18 mouse cellular contexts compared by ENCODE assay signal in the genomic region with DNA sequence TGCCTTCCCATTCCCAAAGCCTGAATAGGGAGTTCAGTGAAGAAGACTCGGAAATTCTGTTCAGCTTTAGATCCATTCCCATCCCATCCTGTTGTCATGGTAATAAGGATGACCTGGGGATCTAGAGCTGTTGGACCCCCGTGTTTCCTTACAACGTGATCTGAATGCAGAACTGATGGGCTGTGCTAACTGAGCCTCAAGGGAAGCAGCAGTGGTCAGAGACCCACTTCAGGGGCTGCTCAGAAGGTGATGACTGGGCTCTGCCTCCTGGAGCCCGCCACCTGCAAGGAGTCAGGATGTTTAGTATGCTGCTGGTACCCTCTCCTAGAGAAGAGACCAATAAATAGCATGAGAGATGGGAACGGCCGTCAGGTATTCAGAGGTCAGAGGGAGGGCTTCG. TPM values are rescaled to one million over a fixed set of nuclear protein-coding genes. Genes with fewer than 3 reads are reported as not detected.
DNase-seq lines count a peak whose midpoint lies in the region; ATAC-seq and TF ChIP-seq lines count a peak whose summit lies in the region.
"Had no signal": no experiment of that assay in that cellular context is flagged by ENCODE, and none has a peak within 500 bp of the region (broad histone marks: within the 10 kb centered on the region; RNA-seq: fewer than 3 reads in every experiment).

No protein-coding gene starts in this region.

- H3K9ac ChIP-seq in forebrain, embryonic 13.5 days, result no peak overlapping the region
- H3K9ac ChIP-seq in forebrain, embryonic 12.5 days, result peak overlapping the region; percentile 1; the same call in 1 of the 2 replicates
- H3K9ac ChIP-seq in hindbrain, embryonic 16.5 days (ENCODE audit: low read depth, low read length), result no peak overlapping the region
- H3K9ac ChIP-seq in midbrain, postnatal 0 days (replicated peaks; ENCODE audit: low read length, poor library complexity, severe bottlenecking), result peak overlapping the region; percentile 20; the same call in 1 of the 2 replicates
- H3K9ac ChIP-seq: limb, embryonic 13.5 days; stomach, embryonic 15.5 days had no signal

- WGBS in forebrain, embryonic 10.5 days, result 42% methylated on average over 7 of the region's 7 CpGs
- WGBS in forebrain, embryonic 13.5 days, result 35% methylated on average over 7 of the region's 7 CpGs
- 39% methylated on average over 7 of the region's 7 CpGs for whole genome bisulfite sequencing in forebrain, embryonic 12.5 days
- WGBS in hindbrain, embryonic 16.5 days, result 23% methylated on average over 7 of the region's 7 CpGs
- WGBS in midbrain, postnatal 0 days, result 14% methylated on average over 7 of the region's 7 CpGs

- ATAC-seq in forebrain, embryonic 13.5 days, result no peak
- ATAC-seq in forebrain, embryonic 12.5 days (ENCODE audit: low FRiP score), result peak; percentile 49
- ATAC-seq in hindbrain, embryonic 16.5 days, result peak; percentile 60
- ATAC-seq in midbrain, postnatal 0 days (ENCODE audit: low FRiP score), result peak; percentile 48; the same call in 1 of the 2 replicates

- H3K27ac ChIP-seq in forebrain, embryonic 10.5 days, result peak overlapping the region; percentile 63; the same call in 1 of the 2 replicates
- no peak overlapping the region for H3K27ac ChIP-seq in forebrain, embryonic 13.5 days
- H3K27ac ChIP-seq in forebrain, embryonic 12.5 days, result no peak overlapping the region
- H3K27ac ChIP-seq in hindbrain, embryonic 16.5 days (ENCODE audit: low read depth, low read length), result no peak overlapping the region
- H3K27ac ChIP-seq in midbrain, postnatal 0 days (ENCODE audit: low read depth, low read length), result 0 out of 2 replicates have a peak overlapping the region, but pooled peaks have one; percentile 1
- H3K27ac ChIP-seq: limb, embryonic 13.5 days; macrophage; stomach, embryonic 15.5 days had no signal

- peaks cover 13% of the 10 kb centered on the region for H3K4me1 ChIP-seq in forebrain, embryonic 10.5 days
- peaks cover 13% of the 10 kb centered on the region for H3K4me1 ChIP-seq in forebrain, embryonic 13.5 days
- peaks cover 19% of the 10 kb centered on the region for H3K4me1 ChIP-seq in forebrain, embryonic 12.5 days
- peaks cover 12% of the 10 kb centered on the region; the same call in 1 of the 2 replicates for H3K4me1 ChIP-seq in hindbrain, embryonic 16.5 days (ENCODE audit: control insufficient read depth, insufficient read depth, low read depth, low read length)
- H3K4me1 ChIP-seq in midbrain, postnatal 0 days (ENCODE audit: insufficient read depth, low read length), result no peaks in the 10 kb centered on the region; the same call in 1 of the 2 replicates
- H3K4me1 ChIP-seq: limb, embryonic 13.5 days; stomach, embryonic 15.5 days had no signal

- no peaks in the 10 kb centered on the region for H3K9me3 ChIP-seq in forebrain, embryonic 10.5 days
- H3K9me3 ChIP-seq in forebrain, embryonic 13.5 days (replicated peaks), result no peaks in the 10 kb centered on the region
- H3K9me3 ChIP-seq in forebrain, embryonic 12.5 days, result no peaks in the 10 kb centered on the region
- no peaks in the 10 kb centered on the region for H3K9me3 ChIP-seq in hindbrain, embryonic 16.5 days (ENCODE audit: control insufficient read depth, low read length)
- no peaks in the 10 kb centered on the region for H3K9me3 ChIP-seq in midbrain, postnatal 0 days (ENCODE audit: low read length)
- H3K9me3 ChIP-seq: limb, embryonic 13.5 days; stomach, embryonic 15.5 days had no signal

- H3K36me3 ChIP-seq in forebrain, embryonic 10.5 days (replicated peaks), result no peaks in the 10 kb centered on the region
- H3K36me3 ChIP-seq in forebrain, embryonic 13.5 days (ENCODE audit: poor library complexity, severe bottlenecking), result no peaks in the 10 kb centered on the region
- no peaks in the 10 kb centered on the region for H3K36me3 ChIP-seq in forebrain, embryonic 12.5 days (replicated peaks)
- no peaks in the 10 kb centered on the region for H3K36me3 ChIP-seq in hindbrain, embryonic 16.5 days (ENCODE audit: control insufficient read depth, insufficient read depth, low read length)
- no peaks in the 10 kb centered on the region for H3K36me3 ChIP-seq in midbrain, postnatal 0 days (ENCODE audit: insufficient read depth, low read length)
- H3K36me3 ChIP-seq: limb, embryonic 13.5 days; stomach, embryonic 15.5 days had no signal

- H3K4me3 ChIP-seq in forebrain, embryonic 10.5 days, result no peak overlapping the region
- H3K4me3 ChIP-seq in forebrain, embryonic 13.5 days, result no peak overlapping the region
- no peak overlapping the region for H3K4me3 ChIP-seq in forebrain, embryonic 12.5 days (replicated peaks)
- H3K4me3 ChIP-seq in hindbrain, embryonic 16.5 days (ENCODE audit: low read length), result no peak overlapping the region
- H3K4me3 ChIP-seq in midbrain, postnatal 0 days (ENCODE audit: low read depth, low read length), result no peak overlapping the region
- H3K4me3 ChIP-seq: limb, embryonic 13.5 days; stomach, embryonic 15.5 days had no signal

- peaks cover 21% of the 10 kb centered on the region for H3K27me3 ChIP-seq in forebrain, embryonic 10.5 days (ENCODE audit: poor library complexity, severe bottlenecking)
- H3K27me3 ChIP-seq in forebrain, embryonic 13.5 days, result no peaks in the 10 kb centered on the region
- peaks cover 5% of the 10 kb centered on the region; the same call in 1 of the 2 replicates for H3K27me3 ChIP-seq in forebrain, embryonic 12.5 days
- H3K27me3 ChIP-seq in hindbrain, embryonic 16.5 days (replicated peaks; ENCODE audit: control insufficient read depth, insufficient read depth, low read length), result no peaks in the 10 kb centered on the region
- no peaks in the 10 kb centered on the region for H3K27me3 ChIP-seq in midbrain, postnatal 0 days (ENCODE audit: insufficient read depth, low read length)
- H3K27me3 ChIP-seq: stomach, embryonic 15.5 days had no signal

- no peak for DNase-seq in forebrain, embryonic 10.5 days (ENCODE audit: extremely low spot score, low spot score)
- no peak for DNase-seq in midbrain, postnatal 0 days (ENCODE audit: low spot score)
- no peak for DNase-seq in kidney, postnatal 36 days
- DNase-seq in lung, postnatal 10 days, result no peak
- DNase-seq in cerebellum, adult 11-12 months, result no peak
- DNase-seq: kidney, adult 18-20 months; thymus, postnatal 25 days had no signal

- no peak overlapping the region; the same call in 1 of the 2 replicates for H3K4me2 ChIP-seq in forebrain, embryonic 13.5 days
- no peak overlapping the region for H3K4me2 ChIP-seq in forebrain, embryonic 12.5 days
- H3K4me2 ChIP-seq in hindbrain, embryonic 16.5 days (ENCODE audit: low read length), result peak overlapping the region; percentile 27
- H3K4me2 ChIP-seq in midbrain, postnatal 0 days (ENCODE audit: low read depth, low read length, poor library complexity, severe bottlenecking), result peak overlapping the region; percentile 21
- H3K4me2 ChIP-seq: limb, embryonic 13.5 days; stomach, embryonic 15.5 days had no signal

- TF ChIP-seq CTCF in midbrain, postnatal 0 days (IDR thresholded peaks at IDR 0.05), result peak; percentile 3; the same call in 1 of the 2 replicates

RNA-seq across cellular contexts. Expression of a gene that starts 14.7 kb away (rescaled TPM):
- polyA plus RNA-seq in forebrain, embryonic 10.5 days (2016; fragmentation: Nextera tagmentation; extraction: Ambion mirVana), result not detected in 2 replicates
- polyA plus RNA-seq in forebrain, embryonic 13.5 days (2015; fragmentation: Nextera tagmentation; extraction: Ambion mirVana), result not detected in 2 replicates
- polyA plus RNA-seq in forebrain, embryonic 12.5 days (2016; fragmentation: Nextera tagmentation; extraction: Ambion mirVana), result not detected in 2 replicates
- not detected in 2 replicates for polyA plus RNA-seq in hindbrain, embryonic 16.5 days (2015; fragmentation: Nextera tagmentation; extraction: Ambion mirVana)
- total RNA-seq in midbrain, postnatal 0 days (2014; rRNA removed), result not detected in 2 replicates
- not detected in 2 replicates for polyA plus RNA-seq in midbrain, postnatal 0 days (2015; fragmentation: Nextera tagmentation; extraction: Ambion mirVana)
- total RNA-seq: adrenal gland, adult 18-20 months had no signal
- polyA plus RNA-seq: gonadal fat pad, adult 2 months; heart, postnatal 0 days; large intestine, adult 2 months; limb, embryonic 13.5 days; liver, embryonic 16.5 days; macrophage; stomach, embryonic 15.5 days had no signal

RNA-seq across cellular contexts. Expression of a gene that starts 29.9 kb away (rescaled TPM):
- polyA plus RNA-seq in forebrain, embryonic 10.5 days (2016; fragmentation: Nextera tagmentation; extraction: Ambion mirVana), result 0.12 TPM in 1 of 2 replicates, not detected in the other
- polyA plus RNA-seq in forebrain, embryonic 13.5 days (2015; fragmentation: Nextera tagmentation; extraction: Ambion mirVana), result not detected in 2 replicates
- polyA plus RNA-seq in forebrain, embryonic 12.5 days (2016; fragmentation: Nextera tagmentation; extraction: Ambion mirVana), result not detected in 2 replicates
- 0.38 and 0.69 TPM in 2 replicates for polyA plus RNA-seq in hindbrain, embryonic 16.5 days (2015; fragmentation: Nextera tagmentation; extraction: Ambion mirVana)
- 0.33 and 2.3 TPM in 2 replicates for total RNA-seq in midbrain, postnatal 0 days (2014; rRNA removed)
- 0.64 and 0.67 TPM in 2 replicates for polyA plus RNA-seq in midbrain, postnatal 0 days (2015; fragmentation: Nextera tagmentation; extraction: Ambion mirVana)
- polyA plus RNA-seq: gonadal fat pad, adult 2 months; large intestine, adult 2 months; liver, embryonic 16.5 days; macrophage; stomach, embryonic 15.5 days had no signal

RNA-seq across cellular contexts. Expression of a gene that starts 32.7 kb away (rescaled TPM):
- 16.4 and 17.2 TPM in 2 replicates for polyA plus RNA-seq in forebrain, embryonic 10.5 days (2016; fragmentation: Nextera tagmentation; extraction: Ambion mirVana)
- polyA plus RNA-seq in forebrain, embryonic 13.5 days (2015; fragmentation: Nextera tagmentation; extraction: Ambion mirVana), result 24.3 and 24.4 TPM in 2 replicates
- polyA plus RNA-seq in forebrain, embryonic 12.5 days (2016; fragmentation: Nextera tagmentation; extraction: Ambion mirVana), result 18.7 and 23.4 TPM in 2 replicates
- 21.7 and 23.2 TPM in 2 replicates for polyA plus RNA-seq in hindbrain, embryonic 16.5 days (2015; fragmentation: Nextera tagmentation; extraction: Ambion mirVana)
- total RNA-seq in midbrain, postnatal 0 days (2014; rRNA removed), result 34.9 and 39.0 TPM in 2 replicates
- polyA plus RNA-seq in midbrain, postnatal 0 days (2015; fragmentation: Nextera tagmentation; extraction: Ambion mirVana), result 16.1 and 17.0 TPM in 2 replicates

Comparison
In these comparisons a context has a peak if more than half of its experiments do, and no peak if none do; other contexts are left out.
1. H3K27ac ChIP-seq: peak in forebrain, embryonic 10.5 days (single experiment) and midbrain, postnatal 0 days (single experiment); none in forebrain, embryonic 13.5 days (single experiment), forebrain, embryonic 12.5 days (single experiment) and hindbrain, embryonic 16.5 days (single experiment).
2. H3K9ac ChIP-seq: peak in forebrain, embryonic 12.5 days (single experiment) and midbrain, postnatal 0 days (single experiment); none in forebrain, embryonic 13.5 days (single experiment) and hindbrain, embryonic 16.5 days (single experiment).
3. H3K4me2 ChIP-seq: peak in hindbrain, embryonic 16.5 days (single experiment) and midbrain, postnatal 0 days (single experiment); none in forebrain, embryonic 13.5 days (single experiment) and forebrain, embryonic 12.5 days (single experiment).